Mouse (Mus musculus) kidney, embryonic 16.5 days (tissue): ENCODE measurements around the gene Nme4. TPM values are rescaled to one million over a fixed set of nuclear protein-coding genes. Genes with fewer than 3 reads are reported as not detected.

ENCODE experiments used
- ATAC-seq: fragments of 200-750 bp; cut with Nextera tagmentation; 2 replicates; pipeline ENCODE4 v1.8.0; 2017; ENCODE audit warnings: moderate TSS enrichment; ENCODE audit not compliant: low FRiP score, low TSS enrichment
- H3K27ac ChIP-seq: fragments of 300-500 bp; sonication (generic); 2 replicates; pipeline ENCODE4 v1.5.1; 2014; ENCODE audit warnings: low read length
- H3K27me3 ChIP-seq: fragments of 300-500 bp; sonication (generic); 2 replicates; pipeline ENCODE4 v1.6.1; 2014; ENCODE audit warnings: low read length, control low read depth, mixed read lengths; ENCODE audit not compliant: insufficient read depth
- H3K36me3 ChIP-seq: fragments of 300-500 bp; sonication (generic); 2 replicates; pipeline ENCODE4 v1.6.1; 2014; ENCODE audit warnings: low read length, control low read depth, mixed read lengths; ENCODE audit not compliant: insufficient read depth
- H3K4me1 ChIP-seq: fragments of 300-500 bp; sonication (generic); 2 replicates; pipeline ENCODE4 v1.6.1; 2014; ENCODE audit warnings: low read length, control low read depth, mixed read lengths; ENCODE audit not compliant: insufficient read depth
- H3K4me2 ChIP-seq: fragments of 300-500 bp; sonication (generic); replicated peaks from 2 replicates; pipeline ENCODE4 v1.6.1; 2014; ENCODE audit warnings: low read depth, low read length
- H3K4me3 ChIP-seq: fragments of 300-500 bp; sonication (generic); 2 replicates; pipeline ENCODE4 v1.5.1; 2014; ENCODE audit warnings: mild to moderate bottlenecking, low read length
- H3K9ac ChIP-seq: fragments of 300-500 bp; sonication (generic); replicated peaks from 2 replicates; pipeline ENCODE4 v1.6.1; 2014; ENCODE audit warnings: low read length
- H3K9me3 ChIP-seq: fragments of 300-500 bp; sonication (generic); 2 replicates; pipeline ENCODE4 v1.6.1; 2016; ENCODE audit warnings: low read length, control low read depth
- WGBS: fragments of 180-500 bp; shearing (Covaris S2); extraction: QIAGEN DNeasy Blood & Tissue Kit; methylation state at CpG from one replicate; pipeline ENCODE4 v1.1.7; 2014; 5-methylcytosine and 5-hydroxymethylcytosine counted together
- polyA plus RNA-seq: library from polyadenylated mRNA; unstranded; fragments of >200 nt; fragmentation: Nextera tagmentation; extraction: Ambion mirVana; gene quantifications from 2 replicates; pipeline ENCODE4 v1.2.1, GENCODE M21; 2015

Gene Nme4
- polyA plus RNA-seq, 1 experiment from 2014 or later, result 112 TPM

- no peak for ATAC-seq
- Histone ChIP-seq H3K9ac (no peak overlapping the region), H3K36me3 (peaks cover 43% of the 10 kb centered on the region), H3K27me3 (no peaks in the 10 kb centered on the region), H3K27ac (no peak overlapping the region), H3K9me3 (no peaks in the 10 kb centered on the region), H3K4me3 (no peak overlapping the region), H3K4me2 (no peak overlapping the region), H3K4me1 (no peaks in the 10 kb centered on the region)
- 84% methylated on average over 18 of the region's 18 CpGs for WGBS
These were observed 35.8 kb upstream of the Nme4 start for GRCm38 (mm10) chr17:26131062-26131732.

GRCm38 (mm10) chr17:26125226-26125625 lies 29.8 kb upstream of the Nme4 start:
- no peak for ATAC-seq
- Histone ChIP-seq H3K4me1 (peaks cover 15% of the 10 kb centered on the region), H3K4me3 (no peak overlapping the region), H3K9me3 (no peaks in the 10 kb centered on the region), H3K27ac (no peak overlapping the region), H3K27me3 (no peaks in the 10 kb centered on the region), H3K4me2 (no peak overlapping the region), H3K9ac (no peak overlapping the region), H3K36me3 (peaks cover 43% of the 10 kb centered on the region)
- 88% methylated on average over 10 of the region's 10 CpGs for WGBS

GRCm38 (mm10) chr17:26124560-26124959 lies 29.2 kb upstream of the Nme4 start:
- Histone ChIP-seq H3K9ac (peak overlapping the region; percentile 87), H3K27me3 (no peaks in the 10 kb centered on the region), H3K4me3 (peak overlapping the region; percentile 90), H3K9me3 (no peaks in the 10 kb centered on the region), H3K4me1 (peaks cover 16% of the 10 kb centered on the region), H3K27ac (no peak overlapping the region), H3K4me2 (peak overlapping the region; percentile 72), H3K36me3 (peaks cover 37% of the 10 kb centered on the region)
- ATAC-seq, result no peak
- 86% methylated on average over 7 of the region's 7 CpGs for WGBS

GRCm38 (mm10) chr17:26123267-26123684 lies 27.9 kb upstream of the Nme4 start, which contains the start of gene Mrpl28:
TSS of gene Mrpl28 (plus strand) at chr17:26123500.
- H3K9me3 ChIP-seq, result no peaks in the 10 kb centered on the region
- WGBS, result under 1% methylated on average over 31 of the region's 32 CpGs
- peak within 1 kb of the TSS; percentile 35; the same call in 1 of the 2 replicates for H3K27ac ChIP-seq
- peak within 1 kb of the TSS; percentile 87 for H3K9ac ChIP-seq
- peak; percentile 87 for ATAC-seq
- peak within 1 kb of the TSS; percentile 90 for H3K4me3 ChIP-seq
- H3K4me1 ChIP-seq, result peaks cover 16% of the 10 kb centered on the region
- H3K4me2 ChIP-seq, result peak within 1 kb of the TSS; percentile 72
- no peaks in the 10 kb centered on the region for H3K27me3 ChIP-seq
- H3K36me3 ChIP-seq, result peaks cover 27% of the 10 kb centered on the region

- Histone ChIP-seq H3K27me3 (no peaks in the 10 kb centered on the region), H3K4me3 (no peak overlapping the region), H3K9ac (no peak overlapping the region)
These were observed 27.2 kb upstream of the Nme4 start for GRCm38 (mm10) chr17:26122431-26123140.

GRCm38 (mm10) chr17:26119766-26120710 lies 24.6 kb upstream of the Nme4 start:
- Histone ChIP-seq H3K27me3 (peaks cover 17% of the 10 kb centered on the region), H3K27ac (no peak overlapping the region), H3K9ac (no peak overlapping the region), H3K4me3 (no peak overlapping the region), H3K36me3 (peaks cover under 1% of the 10 kb centered on the region; the same call in 1 of the 2 replicates), H3K4me1 (peaks cover 26% of the 10 kb centered on the region), H3K4me2 (no peak overlapping the region), H3K9me3 (no peaks in the 10 kb centered on the region)
- no peak; the same call in 1 of the 2 replicates for ATAC-seq
- 46% methylated on average over 33 of the region's 33 CpGs for WGBS

More at GRCm38 (mm10) chr17:26122431-26123140, 27.2 kb upstream of the Nme4 start:
- ATAC-seq, result no peak
- Histone ChIP-seq H3K36me3 (peaks cover 20% of the 10 kb centered on the region), H3K4me1 (peaks cover 16% of the 10 kb centered on the region), H3K9me3 (no peaks in the 10 kb centered on the region), H3K27ac (no peak overlapping the region), H3K4me2 (no peak overlapping the region)
- 65% methylated on average over 5 of the region's 5 CpGs for WGBS

- no peaks in the 10 kb centered on the region for H3K9me3 ChIP-seq
- H3K36me3 ChIP-seq, result no peaks in the 10 kb centered on the region
- H3K4me2 ChIP-seq, result no peak overlapping the region
- H3K27ac ChIP-seq, result peak overlapping the region; percentile 7; the same call in 1 of the 2 replicates
- no peak for ATAC-seq
- H3K9ac ChIP-seq, result no peak overlapping the region
- peaks cover 40% of the 10 kb centered on the region for H3K27me3 ChIP-seq
- WGBS, result 80% methylated on average over 17 of the region's 17 CpGs
- no peak overlapping the region for H3K4me3 ChIP-seq
- H3K4me1 ChIP-seq, result peaks cover 25% of the 10 kb centered on the region
These were observed 21.3 kb upstream of the Nme4 start for GRCm38 (mm10) chr17:26116503-26117258.

GRCm38 (mm10) chr17:26115956-26116487 lies 20.6 kb upstream of the Nme4 start:
- H3K9ac ChIP-seq, result no peak overlapping the region
- ATAC-seq, result no peak
- H3K9me3 ChIP-seq, result no peaks in the 10 kb centered on the region
- peaks cover 46% of the 10 kb centered on the region for H3K27me3 ChIP-seq
- H3K4me1 ChIP-seq, result peaks cover 25% of the 10 kb centered on the region
- H3K4me2 ChIP-seq, result no peak overlapping the region
- H3K27ac ChIP-seq, result peak overlapping the region; percentile 27
- 70% methylated on average over 2 of the region's 3 CpGs for whole genome bisulfite sequencing
- no peaks in the 10 kb centered on the region for H3K36me3 ChIP-seq
- no peak overlapping the region for H3K4me3 ChIP-seq
